Mouse (Mus musculus): Measurements from ENCODE around the gene Myh3.

DNA sequence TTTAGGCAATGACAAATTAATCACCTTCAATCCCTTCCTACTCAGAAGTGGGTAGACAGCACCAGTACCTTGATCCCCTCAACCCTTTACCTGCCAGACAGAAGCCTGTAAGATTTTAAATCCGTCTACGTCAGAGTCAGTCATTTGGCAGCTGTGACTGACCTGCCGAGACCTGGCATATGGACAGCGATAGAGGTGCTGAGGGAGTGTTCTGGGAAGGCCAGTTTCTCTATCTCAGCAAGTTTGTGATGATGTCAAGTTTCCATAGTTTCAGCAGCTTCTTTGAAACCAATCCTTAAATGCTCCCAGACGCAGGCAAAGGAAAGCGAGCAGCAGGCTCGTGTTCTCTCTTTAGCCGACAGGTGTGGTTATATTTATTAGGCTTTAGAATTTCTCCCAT, 61.5 kb downstream of the Myh3 start:
- TF ChIP-seq CTCF (IDR thresholded peaks at IDR 0.05; ENCODE audit: extremely low read depth, insufficient read depth, low read length) (no peak), POLR2A (IDR thresholded peaks at IDR 0.05; ENCODE audit: extremely low read depth, insufficient read depth, low read length) (no peak)
